Mouse (Mus musculus) E14TG2a.4 (cell line): ENCODE results near the gene Aldh6a1.

ENCODE experiments used
- H3K27me3 ChIP-seq: 2 replicates; pipeline ENCODE4 v1.6.1; 2014; ENCODE audit warnings: low read length, control low read depth; ENCODE audit not compliant: insufficient read depth
- H3K36me3 ChIP-seq: 2 replicates; pipeline ENCODE4 v1.6.1; 2014; ENCODE audit warnings: low read length, control low read depth; ENCODE audit not compliant: insufficient read depth
- H3K4me1 ChIP-seq: replicated peaks from 2 replicates; pipeline ENCODE4 v1.6.1; 2014; ENCODE audit warnings: low read depth, low read length, control low read depth
- H3K4me3 ChIP-seq: replicated peaks from 2 replicates; pipeline ENCODE4 v1.5.1; 2014; ENCODE audit warnings: mild to moderate bottlenecking, low read length
- H3K9me3 ChIP-seq: 2 replicates; pipeline ENCODE4 v1.6.1; 2014; ENCODE audit warnings: low read length, control low read depth
- CTCF ChIP-seq: conservative IDR thresholded peaks from 2 replicates; pipeline ENCODE4 v1.5.1; 2014; ENCODE audit warnings: low read length
- NANOG ChIP-seq: IDR thresholded peaks from 2 replicates; pipeline ENCODE4 v1.6.1; 2014; ENCODE audit warnings: borderline replicate concordance, low read length, mixed read lengths
- POU5F1 ChIP-seq: IDR thresholded peaks from 2 replicates; pipeline ENCODE4 v1.6.1; 2014; ENCODE audit warnings: low read length, borderline replicate concordance

Gene Aldh6a1

GRCm38 (mm10) chr12:84429825-84430224 is 21.0 kb downstream of the Aldh6a1 start:
- Histone ChIP-seq H3K4me1 (no peaks in the 10 kb centered on the region), H3K27me3 (no peaks in the 10 kb centered on the region), H3K4me3 (no peak overlapping the region), H3K9me3 (no peaks in the 10 kb centered on the region), H3K36me3 (peaks cover 7% of the 10 kb centered on the region; the same call in 1 of the 2 replicates)
- TF ChIP-seq CTCF (no peak), NANOG (no peak), POU5F1 (no peak)

DNA sequence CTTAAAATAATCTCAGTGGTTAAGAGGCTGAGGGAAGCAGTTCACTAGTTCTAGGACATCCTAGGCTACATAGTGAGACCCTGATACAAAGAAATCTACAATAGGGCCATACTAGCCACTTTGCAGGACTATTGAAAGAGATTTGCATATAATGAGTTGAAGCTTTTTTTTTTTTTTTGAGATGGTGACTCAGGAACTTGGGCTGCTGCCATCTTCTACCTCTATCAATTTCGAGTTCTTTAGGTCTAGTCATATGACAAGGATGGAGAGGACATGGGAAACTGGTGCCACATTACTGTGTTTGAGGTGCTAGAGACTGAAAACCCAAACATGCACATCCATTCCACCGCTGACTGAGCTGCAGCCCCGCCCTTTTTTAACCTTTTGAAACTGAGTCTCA is 26.8 kb downstream of the Aldh6a1 start:
- Histone ChIP-seq H3K4me3 (no peak overlapping the region), H3K27me3 (no peaks in the 10 kb centered on the region), H3K9me3 (no peaks in the 10 kb centered on the region), H3K36me3 (no peaks in the 10 kb centered on the region), H3K4me1 (peaks cover 11% of the 10 kb centered on the region)
- no peak for TF ChIP-seq POU5F1

- Histone ChIP-seq H3K4me3 (peak overlapping the region; percentile 86), H3K9me3 (no peaks in the 10 kb centered on the region), H3K4me1 (peaks cover 8% of the 10 kb centered on the region), H3K27me3 (0 out of 2 replicates have a peak, but pooled peaks cover 2% of the 10 kb centered on the region), H3K36me3 (no peaks in the 10 kb centered on the region)
- no peak for TF ChIP-seq POU5F1
- TF ChIP-seq CTCF, result no peak
- no peak for TF ChIP-seq NANOG
Measured at GRCm38 (mm10) chr12:84417605-84417922, 33.2 kb downstream of the Aldh6a1 start.

DNA sequence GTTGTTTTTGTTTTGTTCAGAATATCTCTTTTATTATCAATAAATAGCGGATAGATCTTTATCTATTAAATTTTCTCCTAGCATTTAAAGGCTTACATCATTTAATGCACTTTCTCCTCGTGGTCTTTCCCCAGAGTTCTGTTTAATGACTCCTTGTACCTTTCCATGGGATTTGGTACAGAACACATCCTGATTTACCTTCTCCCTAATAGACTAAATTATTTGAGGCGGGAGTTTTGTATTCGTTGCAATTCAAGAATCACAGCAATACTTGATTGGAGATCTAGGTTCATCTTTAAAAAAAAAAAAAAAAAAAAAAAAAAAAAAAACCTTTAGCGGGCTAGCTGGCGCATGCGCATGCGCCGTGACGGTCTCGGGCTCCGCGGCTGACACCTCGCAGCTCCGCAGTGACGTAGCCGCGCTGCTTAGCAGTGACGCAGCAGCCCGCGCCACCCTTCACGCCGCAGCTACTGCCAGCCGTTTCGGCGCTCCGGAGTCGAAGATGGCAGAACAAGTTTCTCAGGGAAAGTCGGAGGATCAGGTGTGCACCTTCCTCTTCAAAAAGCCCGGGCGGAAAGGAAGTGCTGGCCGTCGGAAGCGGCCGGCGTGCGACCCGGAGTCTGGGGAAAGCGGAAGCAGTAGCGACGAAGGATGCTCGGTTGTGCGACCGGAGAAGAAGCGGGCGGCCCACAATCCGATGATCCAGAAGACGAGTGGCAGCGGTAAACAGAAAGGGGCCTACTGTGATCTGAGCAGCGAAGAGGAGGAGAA is 33.8 kb downstream of the Aldh6a1 start, which contains the start of gene Rnf113a2:
Gene Rnf113a2 (plus strand): TSS at position 363 of the 771 bp plus-strand sequence.
- Histone ChIP-seq H3K9me3 (no peaks in the 10 kb centered on the region), H3K27me3 (0 out of 2 replicates have a peak, but pooled peaks cover 2% of the 10 kb centered on the region), H3K4me1 (peaks cover 8% of the 10 kb centered on the region), H3K4me3 (peak within 1 kb of the TSS; percentile 86), H3K36me3 (no peaks in the 10 kb centered on the region)
- no peak for TF ChIP-seq NANOG
- TF ChIP-seq CTCF, result no peak
- TF ChIP-seq POU5F1, result no peak

DNA sequence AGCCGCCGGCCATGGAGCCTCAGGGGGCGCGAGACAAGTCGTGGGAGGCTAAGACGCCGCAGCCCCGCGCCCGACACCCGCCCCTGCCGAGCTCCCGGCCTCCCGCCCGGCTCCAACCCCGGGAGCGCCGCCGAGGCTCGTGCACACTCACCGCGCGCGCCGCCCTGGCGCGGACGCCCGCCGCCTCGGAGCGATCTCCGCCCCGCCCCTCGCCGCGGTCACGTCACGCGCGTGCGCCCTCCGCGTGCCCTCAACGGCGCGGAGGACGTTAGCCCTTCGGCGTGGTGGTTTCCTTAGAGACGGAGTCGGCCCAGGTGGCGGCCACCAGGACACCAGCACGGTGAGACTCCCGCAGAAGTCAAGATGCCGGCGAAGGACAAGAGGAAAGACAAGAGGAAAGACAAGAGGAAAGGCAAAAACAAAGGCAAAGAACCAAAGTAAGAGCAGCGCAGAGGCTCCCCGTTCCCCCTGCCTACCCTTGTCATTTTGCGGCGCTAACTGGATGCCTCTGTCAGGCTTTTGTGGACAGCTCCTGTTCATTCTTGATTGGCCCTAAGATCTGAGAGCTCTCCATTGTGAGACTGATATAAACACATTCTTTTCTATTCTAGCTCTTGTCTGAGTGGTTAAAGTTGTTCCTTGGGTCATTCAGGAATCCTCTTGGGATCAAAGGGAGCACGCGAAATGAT is 41.8 kb downstream of the Aldh6a1 start, which contains the start of the genes Entpd5 and Bbof1:
Gene Entpd5 (minus strand): TSS at position 211 of the 689 bp plus-strand sequence.
Gene Bbof1 (plus strand): TSS at position 253 of the 689 bp plus-strand sequence.
- H3K4me1 ChIP-seq, result peaks cover 19% of the 10 kb centered on the region
- TF ChIP-seq POU5F1, result no peak
- no peak for TF ChIP-seq CTCF
- peaks cover 15% of the 10 kb centered on the region for H3K27me3 ChIP-seq
- H3K36me3 ChIP-seq, result no peaks in the 10 kb centered on the region
- no peaks in the 10 kb centered on the region for H3K9me3 ChIP-seq
- H3K4me3 ChIP-seq, result peak within 1 kb of the TSS; percentile 96

DNA sequence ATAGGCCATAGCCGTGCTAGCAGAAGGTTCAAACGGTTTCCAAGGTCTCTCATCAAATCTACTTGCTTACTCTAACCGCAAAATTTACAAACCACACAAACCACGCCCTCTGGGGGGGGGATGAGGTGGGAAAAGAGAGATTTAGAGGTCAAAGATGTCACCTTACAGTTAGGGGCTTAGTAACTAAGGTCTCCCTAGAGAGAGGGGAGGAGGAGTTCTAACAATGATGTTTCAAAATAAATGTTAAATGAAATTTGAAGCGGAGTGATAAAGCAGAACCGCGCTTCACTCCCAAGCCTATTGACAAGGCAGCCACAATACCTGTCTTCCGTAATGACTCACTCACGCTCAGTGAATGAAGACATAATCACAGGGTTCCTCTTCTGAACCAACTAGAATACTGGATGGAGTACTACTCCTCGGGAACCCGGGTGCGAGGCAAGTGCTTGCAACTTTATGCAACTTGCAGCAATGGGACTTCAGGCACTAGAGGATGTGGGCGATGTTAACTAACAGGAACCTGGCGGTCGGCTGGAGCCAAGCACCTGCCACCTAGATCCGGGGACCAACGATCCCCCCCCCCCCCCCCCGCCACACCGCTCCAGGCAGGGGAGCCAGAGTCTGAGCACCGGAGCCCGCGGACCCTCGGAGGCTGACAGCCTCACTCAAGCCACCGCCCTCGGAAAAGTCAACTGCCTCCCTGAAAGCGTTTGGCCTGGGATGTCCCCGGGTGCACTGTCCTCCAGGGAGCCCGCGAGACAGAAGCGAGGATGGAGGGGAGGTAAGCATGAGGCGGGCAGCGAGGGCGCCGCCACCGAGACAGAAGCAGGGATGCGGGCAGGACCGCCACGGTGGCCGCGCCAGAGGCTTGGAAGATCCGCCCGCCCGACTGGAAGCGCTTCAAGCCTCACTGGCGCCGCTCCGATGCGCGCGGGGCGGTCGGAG is 42.7 kb downstream of the Aldh6a1 start:
- Histone ChIP-seq H3K36me3 (no peaks in the 10 kb centered on the region), H3K4me1 (peaks cover 19% of the 10 kb centered on the region), H3K27me3 (peaks cover 15% of the 10 kb centered on the region), H3K9me3 (no peaks in the 10 kb centered on the region), H3K4me3 (peak overlapping the region; percentile 96)
- TF ChIP-seq NANOG (no peak), POU5F1 (no peak), CTCF (no peak)

DNA sequence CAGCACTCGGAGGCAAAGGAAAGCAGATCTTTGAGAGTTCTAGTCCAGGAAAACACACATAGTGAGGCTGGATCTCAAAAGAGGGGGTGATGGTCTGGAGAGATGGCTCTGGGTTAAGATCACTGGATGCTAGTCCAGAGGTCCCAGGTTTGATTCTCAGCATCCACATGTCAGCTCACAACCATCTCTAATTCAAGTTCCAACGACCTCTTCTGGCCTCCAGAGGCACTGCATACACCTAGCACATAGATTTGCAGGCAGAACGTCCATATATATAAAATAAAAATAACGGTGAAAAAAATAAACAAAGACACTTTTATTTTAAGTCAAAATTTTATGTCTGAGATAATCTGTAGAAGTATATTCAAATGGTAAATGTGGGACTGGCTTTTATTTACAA is 43.5 kb downstream of the Aldh6a1 start:
- Histone ChIP-seq H3K4me1 (peaks cover 19% of the 10 kb centered on the region), H3K4me3 (no peak overlapping the region), H3K9me3 (no peaks in the 10 kb centered on the region), H3K27me3 (peaks cover 15% of the 10 kb centered on the region), H3K36me3 (no peaks in the 10 kb centered on the region)
- TF ChIP-seq POU5F1, result no peak
- peak; percentile 45 for TF ChIP-seq CTCF

DNA sequence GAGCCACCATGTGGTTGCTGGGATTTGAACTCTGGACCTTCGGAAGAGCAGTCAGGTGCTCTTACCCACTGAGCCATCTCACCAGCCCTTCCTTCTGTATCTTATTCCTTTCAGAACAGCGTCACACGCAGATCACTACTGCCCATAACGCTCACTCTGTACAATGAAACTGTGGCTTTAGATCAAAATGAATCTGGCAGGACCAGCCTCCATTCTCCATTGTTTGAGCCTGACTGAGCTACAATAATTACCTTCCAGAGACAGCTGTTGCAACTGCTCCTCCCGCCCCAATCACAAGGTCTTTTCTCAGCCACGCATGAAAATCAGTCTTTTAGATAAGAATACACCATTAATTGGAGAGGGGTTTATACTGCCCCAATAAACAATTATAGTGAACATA is 46.3 kb downstream of the Aldh6a1 start:
- Histone ChIP-seq H3K4me1 (peaks cover 21% of the 10 kb centered on the region), H3K27me3 (peaks cover 7% of the 10 kb centered on the region), H3K36me3 (no peaks in the 10 kb centered on the region), H3K9me3 (no peaks in the 10 kb centered on the region), H3K4me3 (no peak overlapping the region)
- no peak for TF ChIP-seq POU5F1
- no peak for TF ChIP-seq CTCF
- TF ChIP-seq NANOG, result no peak
